10 mouse cellular contexts compared by ENCODE assay signal in genomic region chr17:4541020-4541743, GRCm38 (mm10).
DNase-seq lines count a peak whose midpoint lies in the region; ATAC-seq and TF ChIP-seq lines count a peak whose summit lies in the region.
"Had no signal": no experiment of that assay in that cellular context is flagged by ENCODE, and none has a peak within 500 bp of the region (broad histone marks: within the 10 kb centered on the region; RNA-seq: fewer than 3 reads in every experiment).

No protein-coding gene starts in this region.

- H3K9ac ChIP-seq in hindbrain, embryonic 16.5 days (ENCODE audit: low read depth, low read length) = no peak overlapping the region
- H3K9ac ChIP-seq in midbrain, embryonic 15.5 days = no peak overlapping the region
- H3K9ac ChIP-seq in heart, embryonic 12.5 days = no peak overlapping the region

- ATAC-seq in hindbrain, embryonic 16.5 days = peak; percentile 45; the same call in 1 of the 2 replicates
- ATAC-seq in midbrain, embryonic 15.5 days (replicated peaks) = peak; percentile 67
- ATAC-seq in granulocyte monocyte progenitor cell, adult 5-6 weeks (replicated peaks; ENCODE audit: poor library complexity, severe bottlenecking) = no peak
- ATAC-seq in heart, embryonic 12.5 days (ENCODE audit: insufficient number of reproducible peaks, low FRiP score) = no peak

- H3K4me1 ChIP-seq in hindbrain, embryonic 16.5 days (ENCODE audit: control insufficient read depth, insufficient read depth, low read depth, low read length) = peaks cover 4% of the 10 kb centered on the region; the same call in 1 of the 2 replicates
- H3K4me1 ChIP-seq in midbrain, embryonic 15.5 days = peaks cover 8% of the 10 kb centered on the region
- no peaks in the 10 kb centered on the region for H3K4me1 ChIP-seq in heart, embryonic 12.5 days (replicated peaks)

- H3K9me3 ChIP-seq in hindbrain, embryonic 16.5 days (ENCODE audit: control insufficient read depth, low read length) = no peaks in the 10 kb centered on the region; the same call in 1 of the 2 replicates
- H3K9me3 ChIP-seq in midbrain, embryonic 15.5 days = no peaks in the 10 kb centered on the region
- no peaks in the 10 kb centered on the region for H3K9me3 ChIP-seq in heart, embryonic 12.5 days (replicated peaks)

- TF ChIP-seq POLR2A in brain, embryonic 14.5 days (IDR thresholded peaks at IDR 0.05; ENCODE audit: borderline replicate concordance, extremely low read depth, insufficient read depth, insufficient read length, poor library complexity, severe bottlenecking) = no peak

- H3K36me3 ChIP-seq in hindbrain, embryonic 16.5 days (ENCODE audit: control insufficient read depth, insufficient read depth, low read length) = no peaks in the 10 kb centered on the region
- no peaks in the 10 kb centered on the region for H3K36me3 ChIP-seq in midbrain, embryonic 15.5 days (replicated peaks)
- H3K36me3 ChIP-seq in heart, embryonic 12.5 days = no peaks in the 10 kb centered on the region

- no peak overlapping the region for H3K4me2 ChIP-seq in hindbrain, embryonic 16.5 days (ENCODE audit: low read length)
- no peak overlapping the region; the same call in 1 of the 2 replicates for H3K4me2 ChIP-seq in midbrain, embryonic 15.5 days
- no peak overlapping the region for H3K4me2 ChIP-seq in heart, embryonic 12.5 days

- peak; percentile 88 for DNase-seq in brain, embryonic 14.5 days (ENCODE audit: low read depth)
- peak; percentile 7 for DNase-seq in embryo, embryonic 11.5 days (ENCODE audit: low read depth, low spot score)
- DNase-seq in adipocyte (ENCODE audit: low spot score) = no peak
- no peak for DNase-seq in spleen, postnatal 36 days (ENCODE audit: low spot score in 2 of 2)
- DNase-seq: lung, adult 18-20 months; right cerebral cortex, postnatal 25 days had no signal

- TF ChIP-seq CTCF in brain, embryonic 14.5 days (IDR thresholded peaks at IDR 0.05; ENCODE audit: borderline replicate concordance, extremely low read depth, insufficient read depth, insufficient read length) = no peak

- 23% methylated on average over 7 of the region's 7 CpGs for WGBS in hindbrain, embryonic 16.5 days
- 24% methylated on average over 7 of the region's 7 CpGs for WGBS in midbrain, embryonic 15.5 days
- 43% methylated on average over 7 of the region's 7 CpGs for WGBS in heart, embryonic 12.5 days

- H3K27me3 ChIP-seq in hindbrain, embryonic 16.5 days (replicated peaks; ENCODE audit: control insufficient read depth, insufficient read depth, low read length) = no peaks in the 10 kb centered on the region
- H3K27me3 ChIP-seq in midbrain, embryonic 15.5 days (replicated peaks) = no peaks in the 10 kb centered on the region
- no peaks in the 10 kb centered on the region for H3K27me3 ChIP-seq in heart, embryonic 12.5 days (replicated peaks)

- H3K27ac ChIP-seq in hindbrain, embryonic 16.5 days (ENCODE audit: low read depth, low read length) = no peak overlapping the region
- H3K27ac ChIP-seq in midbrain, embryonic 15.5 days = peak overlapping the region; percentile 43; the same call in 1 of the 2 replicates
- H3K27ac ChIP-seq in heart, embryonic 12.5 days (ENCODE audit: poor library complexity, severe bottlenecking) = no peak overlapping the region

- no peak overlapping the region for H3K4me3 ChIP-seq in hindbrain, embryonic 16.5 days (ENCODE audit: low read length)
- H3K4me3 ChIP-seq in midbrain, embryonic 15.5 days = no peak overlapping the region
- no peak overlapping the region for H3K4me3 ChIP-seq in heart, embryonic 12.5 days

Comparison
In these comparisons a context has a peak if more than half of its experiments do, and no peak if none do; other contexts are left out.
1. DNase-seq: peak in brain, embryonic 14.5 days (single experiment) and embryo, embryonic 11.5 days (single experiment); none in adipocyte (single experiment) and spleen, postnatal 36 days (0 of 2).
2. ATAC-seq: peak in hindbrain, embryonic 16.5 days (single experiment) and midbrain, embryonic 15.5 days (single experiment); none in granulocyte monocyte progenitor cell, adult 5-6 weeks (single experiment) and heart, embryonic 12.5 days (single experiment).